37 mouse cellular contexts compared by ENCODE assay signal in genomic region chr9:32410671-32411070, GRCm38 (mm10). TPM values are rescaled to one million over a fixed set of nuclear protein-coding genes. Genes with fewer than 3 reads are reported as not detected.
"Had no signal": no experiment of that assay in that cellular context is flagged by ENCODE, and none has a peak within 500 bp of the region (broad histone marks: within the 10 kb centered on the region; RNA-seq: fewer than 3 reads in every experiment).

No protein-coding gene starts in this region.

- H3K9me3 ChIP-seq: heart, embryonic 13.5 days; heart, embryonic 15.5 days; hindbrain, embryonic 10.5 days; hindbrain, embryonic 12.5 days; intestine, embryonic 15.5 days; liver, embryonic 13.5 days; liver, embryonic 15.5 days had no signal

- H3K9ac ChIP-seq: heart, embryonic 13.5 days; heart, embryonic 15.5 days; hindbrain, embryonic 12.5 days; hindbrain, embryonic 14.5 days; intestine, embryonic 15.5 days; liver, embryonic 13.5 days; liver, embryonic 15.5 days; liver, postnatal 0 days had no signal

- H3K4me2 ChIP-seq: heart, embryonic 11.5 days; heart, embryonic 13.5 days; heart, embryonic 15.5 days; hindbrain, embryonic 12.5 days; hindbrain, embryonic 14.5 days; intestine, embryonic 15.5 days; liver, embryonic 11.5 days; liver, embryonic 13.5 days; liver, embryonic 15.5 days had no signal

- DNase-seq: gastrocnemius, adult 2 months; gastrocnemius, postnatal 10 days; gastrocnemius, postnatal 25 days; heart, postnatal 4 days; kidney, adult 18-20 months; kidney, adult 9 months; layer of hippocampus, postnatal 36 days; left cerebral cortex, postnatal 4 days; liver; liver, embryonic 13.5 days; liver, postnatal 0 days had no signal

- ATAC-seq: hindbrain, embryonic 16.5 days; inflammation-experienced regulatory T-cells, adult 6 months; intestine, embryonic 15.5 days; intestine, postnatal 0 days; liver, postnatal 0 days had no signal

- H3K36me3 ChIP-seq: heart, embryonic 13.5 days; heart, embryonic 15.5 days; hindbrain, embryonic 10.5 days; hindbrain, embryonic 12.5 days; intestine, embryonic 15.5 days; liver, embryonic 13.5 days; liver, embryonic 15.5 days had no signal

- H3K4me1 ChIP-seq: intestine, embryonic 15.5 days; liver, embryonic 15.5 days had no signal

- H3K4me3 ChIP-seq: gastrocnemius, adult 2 months; heart, adult 2 months; heart, embryonic 13.5 days; heart, embryonic 15.5 days; hindbrain, embryonic 10.5 days; hindbrain, embryonic 12.5 days; intestine, embryonic 15.5 days; layer of hippocampus, adult 2 months; liver, embryonic 13.5 days; liver, embryonic 15.5 days had no signal

- H3K27ac ChIP-seq: gastrocnemius, adult 2 months; heart, adult 2 months; heart, embryonic 13.5 days; heart, embryonic 15.5 days; hindbrain, embryonic 12.5 days; hindbrain, embryonic 14.5 days; intestine, embryonic 15.5 days; kidney, postnatal 0 days; layer of hippocampus, adult 2 months; liver, embryonic 13.5 days had no signal

RNA-seq across cellular contexts. Expression of gene Kcnj1, which starts 38.4 kb away (rescaled TPM):
- total RNA-seq: gastrocnemius, adult 2 months; gastrocnemius, postnatal 10 days; gastrocnemius, postnatal 25 days; gastrocnemius, postnatal 4 days; granulocyte monocyte progenitor cell, adult 5-6 weeks; heart, adult 2 months; heart, postnatal 14 days; heart, postnatal 4 days; layer of hippocampus, adult 2 months; layer of hippocampus, postnatal 10 days; layer of hippocampus, postnatal 36 days; left cerebral cortex, adult 18-20 months; left cerebral cortex, adult 8-10 months; left cerebral cortex, postnatal 10 days; left cerebral cortex, postnatal 25 days; left cerebral cortex, postnatal 4 days had no signal
- polyA plus RNA-seq: frontal cortex, adult 2 months; heart, adult 2 months; heart, embryonic 13.5 days; heart, embryonic 15.5 days; heart, postnatal 0 days; hindbrain, embryonic 10.5 days; hindbrain, embryonic 12.5 days; hindbrain, embryonic 16.5 days; inflammation-experienced regulatory T-cells, adult 6 months; intestine, embryonic 15.5 days; intestine, postnatal 0 days; limb, embryonic 14.5 days; liver, embryonic 11.5 days; liver, embryonic 13.5 days; liver, embryonic 15.5 days; liver, postnatal 0 days had no signal
